Mouse (Mus musculus): Measurements from ENCODE around the gene Fgf9.

Gene Fgf9

GRCm38 (mm10) chr14:58089486-58089885 lies 19.1 kb downstream of the Fgf9 start:
- DNase-seq (ENCODE audit: low read depth) = no peak

GRCm38 (mm10) chr14:58091321-58091720 lies 21.0 kb downstream of the Fgf9 start:
- no peak for DNase-seq (ENCODE audit: low read depth)

GRCm38 (mm10) chr14:58099599-58099998 lies 29.3 kb downstream of the Fgf9 start:
- DNase-seq (ENCODE audit: low read depth) = no peak

GRCm38 (mm10) chr14:58101298-58101697 lies 31.0 kb downstream of the Fgf9 start:
- no peak for DNase-seq (ENCODE audit: low read depth)

- no peak for DNase-seq (ENCODE audit: low read depth)
Measured at GRCm38 (mm10) chr14:58104266-58104665, 33.9 kb downstream of the Fgf9 start.

- DNase-seq (ENCODE audit: low read depth) = no peak
Measured at GRCm38 (mm10) chr14:58105596-58105995, 35.2 kb downstream of the Fgf9 start.

GRCm38 (mm10) chr14:58109601-58110000 lies 39.3 kb downstream of the Fgf9 start:
- DNase-seq (ENCODE audit: low read depth) = no peak

- no peak for DNase-seq (ENCODE audit: low read depth)
Measured at GRCm38 (mm10) chr14:58111562-58111961, 41.2 kb downstream of the Fgf9 start.

- DNase-seq (ENCODE audit: low read depth) = no peak
Measured at GRCm38 (mm10) chr14:58112341-58112740, 42.0 kb downstream of the Fgf9 start.

GRCm38 (mm10) chr14:58113180-58113579 lies 42.8 kb downstream of the Fgf9 start:
- DNase-seq (ENCODE audit: low read depth) = no peak

- no peak for DNase-seq (ENCODE audit: low read depth)
Measured at GRCm38 (mm10) chr14:58114146-58114545, 43.8 kb downstream of the Fgf9 start.

- DNase-seq (ENCODE audit: low read depth) = no peak
Measured at GRCm38 (mm10) chr14:58124625-58125024, 54.3 kb downstream of the Fgf9 start.

- DNase-seq (ENCODE audit: low read depth) = no peak
Measured at GRCm38 (mm10) chr14:58126508-58126907, 56.2 kb downstream of the Fgf9 start.

- no peak for DNase-seq (ENCODE audit: low read depth)
Measured at GRCm38 (mm10) chr14:58139506-58140055, 69.2 kb downstream of the Fgf9 start.

- DNase-seq (ENCODE audit: low read depth) = no peak
Measured at GRCm38 (mm10) chr14:58149637-58150470, 79.5 kb downstream of the Fgf9 start.

GRCm38 (mm10) chr14:58150471-58150855 lies 80.1 kb downstream of the Fgf9 start:
- DNase-seq (ENCODE audit: low read depth) = no peak

GRCm38 (mm10) chr14:58152110-58152509 lies 81.8 kb downstream of the Fgf9 start:
- DNase-seq (ENCODE audit: low read depth) = no peak

GRCm38 (mm10) chr14:58153470-58154416 lies 83.4 kb downstream of the Fgf9 start:
- no peak for DNase-seq (ENCODE audit: low read depth)

- no peak for DNase-seq (ENCODE audit: low read depth)
Measured at GRCm38 (mm10) chr14:58160624-58161023, 90.3 kb downstream of the Fgf9 start.
